Mouse (Mus musculus) liver, adult (tissue): ENCODE measurements around the gene Tfap4.

Source experiments
- GATA4 ChIP-seq: IDR thresholded peaks from 2 replicates; pipeline ENCODE4 v1.6.1; 2014; ENCODE audit warnings: mild to moderate bottlenecking, low read length; ENCODE audit not compliant: insufficient replicate concordance

Gene Tfap4

DNA sequence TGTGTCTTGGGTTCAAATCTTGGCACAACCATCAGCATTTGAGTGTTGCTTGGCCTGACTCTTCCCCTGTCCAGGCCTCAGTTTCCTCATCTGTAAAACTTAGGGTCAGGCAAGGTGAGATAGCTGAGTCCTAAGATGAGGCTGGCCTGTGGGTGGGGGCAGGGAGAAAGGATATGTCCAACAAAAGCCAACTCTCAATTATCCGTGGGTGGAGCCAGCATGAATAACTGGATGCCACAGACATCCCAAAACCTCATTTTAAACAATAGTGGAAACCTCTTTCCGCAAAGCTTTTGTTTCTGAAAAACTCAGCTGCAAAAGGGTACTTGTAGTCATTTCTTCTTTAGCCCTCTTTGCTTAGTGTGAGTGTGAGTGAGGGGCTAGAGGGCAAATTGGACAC lies 37.2 kb upstream of the Tfap4 start:
- TF ChIP-seq GATA4, result no peak

DNA sequence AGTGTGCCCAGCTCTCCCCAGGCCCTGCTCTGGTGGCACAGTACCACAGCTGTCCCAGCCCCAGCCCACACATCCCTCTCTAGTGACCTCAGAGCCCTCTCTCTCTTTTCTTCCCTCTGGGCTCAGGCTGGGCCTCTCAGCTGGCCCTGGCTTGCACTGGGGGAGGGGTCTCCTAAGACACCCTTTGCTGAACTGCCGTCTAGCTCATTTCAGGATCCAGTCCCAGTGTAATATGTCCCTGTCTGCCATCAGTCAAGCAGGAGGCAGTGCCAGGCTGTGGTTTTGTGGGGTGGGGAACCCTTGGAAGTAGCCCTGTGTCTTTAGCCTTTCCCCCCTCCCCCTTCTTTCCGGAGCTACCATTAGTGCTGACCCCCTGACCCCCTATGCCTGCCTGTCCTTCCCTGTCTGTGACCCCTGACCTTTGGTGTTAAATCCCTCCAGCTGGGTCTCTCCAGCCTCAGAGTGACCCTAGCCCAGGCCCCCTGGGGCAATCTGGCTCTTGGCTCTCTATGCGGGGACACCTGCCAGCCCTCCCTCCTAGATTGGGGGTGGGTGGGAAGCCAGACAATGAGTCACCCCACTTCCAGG lies 36.6 kb upstream of the Tfap4 start:
- no peak for TF ChIP-seq GATA4

- TF ChIP-seq GATA4, result no peak
Measured at GRCm38 (mm10) chr16:4595527-4595963, 35.9 kb upstream of the Tfap4 start.

DNA sequence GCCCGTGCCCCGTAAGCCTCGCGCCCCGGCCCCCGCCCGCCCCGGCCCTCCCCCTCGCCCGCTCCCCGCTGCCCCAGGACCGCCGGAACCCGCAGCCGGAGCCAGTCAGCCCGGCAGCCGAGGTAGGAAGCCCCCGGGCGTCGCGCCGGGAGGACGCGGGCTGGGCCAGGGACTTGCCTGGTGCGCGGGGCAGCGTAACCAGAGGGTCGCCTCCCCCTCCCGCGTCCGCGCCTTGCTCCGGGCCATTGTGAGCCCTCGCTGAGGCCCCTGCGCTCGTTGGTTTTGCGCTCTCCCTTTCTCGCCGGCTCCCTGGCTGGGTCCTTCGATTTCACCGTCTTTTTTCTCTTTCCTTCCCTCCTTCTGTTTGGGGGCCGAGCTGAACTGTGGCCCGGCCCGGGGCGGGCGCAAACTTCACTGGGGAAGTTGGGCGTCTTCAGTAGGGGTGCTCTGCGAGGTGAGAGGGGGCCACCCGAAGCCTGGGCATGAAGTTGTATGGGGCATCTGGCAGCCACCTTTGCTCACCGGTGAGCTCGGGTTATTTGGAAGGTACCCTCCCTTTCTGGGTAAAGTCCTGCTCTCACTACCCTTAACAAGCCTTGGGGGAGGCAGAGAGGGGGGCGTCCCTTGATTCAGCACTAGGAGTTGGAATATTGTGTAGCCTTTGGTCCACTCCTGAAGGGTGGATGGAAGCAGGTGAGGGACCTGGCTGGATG lies 35.3 kb upstream of the Tfap4 start:
- no peak for TF ChIP-seq GATA4

GRCm38 (mm10) chr16:4593971-4594813 lies 34.5 kb upstream of the Tfap4 start, which contains the start of gene Glis2:
TSS of gene Glis2 (plus strand) at chr16:4594713.
- no peak; the same call in 1 of the 2 replicates for TF ChIP-seq GATA4

DNA sequence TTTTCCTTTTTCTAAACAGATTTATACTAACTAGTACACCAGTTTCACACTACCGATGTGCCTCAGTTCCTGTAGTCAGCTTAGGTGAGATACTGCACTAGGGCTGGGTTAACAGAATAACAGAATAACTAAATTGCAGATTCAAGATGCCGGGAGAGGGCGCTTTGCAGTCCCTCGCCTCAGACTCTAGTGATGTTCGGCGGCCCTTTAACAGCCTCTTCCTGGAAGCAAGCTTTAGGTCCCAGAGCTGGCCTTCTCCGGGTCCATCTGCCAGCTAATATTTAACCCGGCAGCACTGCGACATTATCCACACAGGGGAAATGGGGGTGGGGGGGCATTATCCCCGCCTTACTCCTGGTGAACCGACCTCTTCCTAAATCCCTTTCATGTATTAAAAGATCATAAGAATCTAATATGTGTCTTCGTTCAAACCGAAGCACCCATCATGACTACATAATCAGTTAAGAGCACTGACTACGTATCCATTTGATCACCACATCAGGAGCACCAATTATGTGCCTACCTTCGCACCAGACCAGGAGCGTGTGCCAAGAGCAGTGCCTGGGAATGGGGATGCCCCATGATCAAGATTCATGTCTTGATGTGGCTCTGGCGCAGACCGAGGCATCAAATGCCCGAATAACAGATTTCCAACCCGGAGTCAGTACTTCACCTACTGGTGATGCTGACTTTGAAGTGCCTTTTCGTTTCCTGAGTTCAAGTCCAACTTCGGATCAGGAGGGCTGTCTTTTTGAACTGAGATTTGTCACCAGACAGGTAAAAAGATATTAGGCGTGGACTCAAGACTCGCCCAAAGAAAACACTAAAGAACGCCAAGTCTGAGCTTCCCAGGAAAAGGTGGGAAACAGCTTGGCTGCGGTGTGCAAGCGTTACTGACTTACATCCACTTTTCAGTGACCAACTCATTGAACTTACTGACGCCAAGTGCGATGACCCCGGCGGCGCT lies 33.5 kb upstream of the Tfap4 start:
- TF ChIP-seq GATA4, result no peak

- TF ChIP-seq GATA4, result no peak
Measured at GRCm38 (mm10) chr16:4590236-4590635, 30.6 kb upstream of the Tfap4 start.

DNA sequence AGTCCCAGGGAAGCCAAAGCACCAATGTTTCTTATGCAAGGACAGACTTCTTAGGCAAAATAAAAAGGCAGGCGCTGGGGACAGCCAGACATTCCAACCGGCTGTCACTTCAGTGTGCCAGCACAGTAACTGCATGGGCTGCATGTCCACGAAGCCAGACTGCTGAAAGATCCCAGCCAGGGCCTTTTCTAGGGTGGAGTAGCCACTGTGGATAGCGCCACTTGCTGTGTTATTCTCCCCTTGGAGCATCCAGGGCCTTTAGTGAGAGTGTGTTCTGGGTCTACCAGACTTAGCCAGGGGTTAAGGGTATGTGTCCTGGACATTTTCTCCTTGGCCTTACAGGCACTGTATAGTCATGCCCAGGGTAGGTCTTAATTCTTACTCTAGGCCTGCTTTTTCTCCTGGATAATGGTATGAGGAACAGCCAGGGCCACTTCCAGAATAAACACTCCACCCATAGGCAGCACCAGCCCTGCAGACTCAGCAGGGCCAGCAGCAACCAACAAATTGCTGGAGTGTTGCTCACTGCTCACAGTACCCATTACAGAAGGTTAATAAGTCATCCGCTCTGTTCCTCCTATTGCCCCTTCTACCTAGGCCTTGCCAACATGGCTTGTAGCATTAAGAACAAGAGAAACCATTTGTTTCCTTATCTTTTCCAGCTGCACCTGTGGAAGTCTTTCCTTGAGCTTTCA lies 28.0 kb upstream of the Tfap4 start:
- no peak for TF ChIP-seq GATA4

- peak; percentile 19; the same call in 1 of the 2 replicates for TF ChIP-seq GATA4
Measured at GRCm38 (mm10) chr16:4586531-4587123, 27.0 kb upstream of the Tfap4 start.

DNA sequence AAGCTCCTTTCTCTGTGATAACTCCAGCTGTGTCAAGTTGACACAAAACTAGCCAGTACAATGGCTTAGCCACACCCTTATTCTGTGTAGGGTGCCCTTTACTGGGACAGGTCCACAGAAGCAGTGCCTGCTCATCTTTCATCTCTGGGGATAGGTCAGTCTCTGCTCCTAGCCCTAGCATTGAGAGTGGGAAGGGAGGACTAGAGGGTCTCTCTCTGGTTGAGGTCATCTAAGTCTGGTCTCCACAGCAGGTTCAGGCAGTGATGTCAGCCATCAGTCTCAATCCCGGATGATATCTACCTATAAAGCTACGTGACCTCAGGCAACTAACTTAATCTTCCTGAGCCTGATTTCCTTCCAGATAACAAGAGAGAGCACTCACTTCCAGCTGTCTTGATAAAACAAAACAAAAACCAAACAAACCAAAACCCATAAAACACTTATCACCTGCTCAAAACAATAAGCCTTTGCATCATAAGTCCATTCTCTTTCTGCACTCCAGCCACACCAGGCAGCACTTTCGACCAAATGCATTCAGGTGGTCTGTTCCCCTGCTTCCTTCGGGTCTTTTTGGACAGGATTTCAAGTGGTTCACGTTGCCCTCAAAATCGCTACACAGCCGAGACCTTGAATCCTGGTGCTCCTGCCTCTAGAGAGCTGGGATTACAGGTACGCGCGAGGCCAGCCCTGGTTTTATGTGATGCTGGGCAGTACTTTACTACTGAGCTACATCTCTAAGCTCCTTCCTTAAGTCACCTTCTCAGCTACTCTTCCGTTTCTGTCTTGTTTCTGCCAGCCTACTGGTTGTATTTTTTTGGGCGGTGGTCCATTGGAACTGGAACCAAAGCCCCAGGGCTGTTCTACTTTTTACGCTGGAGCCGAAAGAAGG lies 26.2 kb upstream of the Tfap4 start:
- TF ChIP-seq GATA4, result no peak

GRCm38 (mm10) chr16:4584438-4584837 lies 24.8 kb upstream of the Tfap4 start:
- TF ChIP-seq GATA4, result no peak

- no peak for TF ChIP-seq GATA4
Measured at GRCm38 (mm10) chr16:4583807-4584206, 24.2 kb upstream of the Tfap4 start.

- TF ChIP-seq GATA4, result no peak
Measured at GRCm38 (mm10) chr16:4578630-4579029, 19.0 kb upstream of the Tfap4 start.
